Mouse (Mus musculus) adrenal gland, postnatal 36 days (tissue): Measurements from ENCODE around the gene Klk1b8. TPM values are rescaled to one million over a fixed set of nuclear protein-coding genes. Genes with fewer than 3 reads are reported as not detected.
A peak's percentile ranks its signal among the peaks of the same experiment; 100 is the strongest.
"Not testable (repeated sequence)": the region's sequence is repeated elsewhere in the genome, so short reads cannot be mapped to it uniquely, and the experiment has no call there.

Experiments used
- DNase-seq, 2 experiments: peaks; one replicate each; pipeline ENCODE4 v3.0.0; 2021; ENCODE audit warnings: mixed read lengths in 1 of 2
- long read RNA-seq, 2 experiments: library from polyadenylated mRNA; stranded (forward); transcript quantifications; one replicate each; pipeline ENCODE4 v2.0.0; 2021; ENCODE audit warnings: borderline sequencing depth in 2 of 2
- total RNA-seq, 2 experiments: library from RNA; stranded (reverse); gene quantifications; 2 replicates each; pipeline ENCODE4 v1.2.3; 2021

The Klk1b8 gene
- total RNA-seq = not detected
- long read RNA-seq, experiment 1 = 0 reads
- long read RNA-seq, experiment 2 = 0 reads

- DNase-seq = no peak
Measured at GRCm38 (mm10) chr7:43950364-43950763, at the start of gene Klk1b8. Gene Klk1b8 (plus strand): TSS chr7:43950664.

DNA sequence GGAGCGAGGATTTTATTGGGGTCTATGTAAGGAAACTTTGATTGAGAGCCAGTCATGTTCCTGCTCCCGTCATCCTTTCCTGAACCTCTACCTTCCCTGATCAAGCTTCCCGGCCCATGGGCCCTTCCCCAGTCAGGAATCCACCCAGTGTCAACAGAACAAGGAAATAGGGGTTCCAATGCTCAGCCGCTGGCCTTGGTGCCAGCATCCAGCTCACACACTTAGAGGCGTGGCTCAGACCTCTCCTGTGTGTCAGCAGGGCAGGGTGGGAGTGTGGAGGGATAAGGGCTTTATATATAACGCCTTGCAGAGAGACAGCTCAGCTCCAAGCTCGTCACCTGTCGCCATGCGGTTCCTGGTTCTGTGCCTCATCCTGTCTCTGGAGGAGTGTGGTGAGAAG, 35.6 kb upstream of the Klk1b8 start:
- DNase-seq = no peak

DNA sequence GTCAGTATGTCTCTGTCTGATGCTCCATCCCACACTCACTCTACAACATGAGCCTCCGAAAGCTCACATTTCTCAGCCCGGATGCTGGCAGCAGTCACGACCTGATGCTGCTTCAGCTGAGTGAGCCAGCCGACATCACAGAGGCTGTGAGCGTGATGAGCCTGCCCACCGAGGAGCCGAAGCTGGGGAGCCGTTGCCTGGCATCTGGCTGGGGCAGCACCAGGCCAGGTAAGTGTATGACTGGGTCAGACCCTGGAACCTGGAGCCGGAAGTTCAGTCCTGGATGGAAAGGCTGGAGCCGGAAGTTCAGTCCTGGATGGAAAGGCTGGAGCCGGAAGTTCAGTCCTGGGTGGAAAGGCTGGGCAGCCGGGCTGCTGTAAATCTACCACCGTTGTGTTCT, 32.0 kb upstream of the Klk1b8 start:
- no peak for DNase-seq

GRCm38 (mm10) chr7:43918871-43919270, 31.6 kb upstream of the Klk1b8 start:
- DNase-seq = no peak

DNA sequence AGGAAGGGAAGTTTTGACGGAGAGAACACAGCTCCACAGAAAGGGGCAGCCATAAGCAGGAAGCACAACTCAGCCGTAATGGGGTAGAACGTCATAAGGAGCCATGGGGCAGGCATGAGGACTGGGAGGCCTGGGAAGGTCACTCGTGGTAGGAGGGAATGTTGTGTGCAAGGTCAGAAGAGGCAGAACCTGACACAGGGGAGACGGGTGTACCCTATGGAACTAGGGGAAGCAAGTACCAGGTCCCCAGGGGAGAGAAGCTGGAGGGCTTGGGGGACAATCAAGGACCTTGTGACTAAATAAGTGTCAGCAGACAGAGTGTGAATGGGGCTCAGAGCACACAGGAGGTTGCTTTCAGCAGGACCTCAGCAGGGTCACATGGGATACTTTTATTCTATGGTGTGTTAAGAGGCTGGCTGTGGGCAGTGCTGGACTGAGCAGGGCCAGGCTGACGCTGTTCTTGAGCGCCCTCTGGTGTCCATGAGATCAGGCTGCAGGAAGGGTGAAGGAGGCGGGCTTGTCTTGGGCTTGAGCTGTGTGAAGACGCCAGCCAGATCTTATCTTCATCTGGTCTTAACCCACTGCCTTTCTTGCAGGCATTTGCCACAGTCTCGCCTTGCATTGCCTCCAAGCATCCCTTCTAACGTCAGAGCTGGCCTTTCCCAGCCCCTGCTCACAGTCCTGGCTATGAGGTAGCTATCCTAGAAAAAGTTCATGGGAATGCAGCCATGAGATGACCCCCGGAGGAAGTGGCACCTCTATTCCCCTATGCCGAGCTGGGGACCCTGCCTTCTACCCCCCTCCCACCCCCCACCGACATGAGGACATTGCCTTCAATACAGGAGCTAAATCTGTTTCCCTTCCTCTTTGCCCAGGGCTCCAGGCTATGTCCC, 30.7 kb upstream of the Klk1b8 start:
- DNase-seq = peak; percentile 71 to 81

DNA sequence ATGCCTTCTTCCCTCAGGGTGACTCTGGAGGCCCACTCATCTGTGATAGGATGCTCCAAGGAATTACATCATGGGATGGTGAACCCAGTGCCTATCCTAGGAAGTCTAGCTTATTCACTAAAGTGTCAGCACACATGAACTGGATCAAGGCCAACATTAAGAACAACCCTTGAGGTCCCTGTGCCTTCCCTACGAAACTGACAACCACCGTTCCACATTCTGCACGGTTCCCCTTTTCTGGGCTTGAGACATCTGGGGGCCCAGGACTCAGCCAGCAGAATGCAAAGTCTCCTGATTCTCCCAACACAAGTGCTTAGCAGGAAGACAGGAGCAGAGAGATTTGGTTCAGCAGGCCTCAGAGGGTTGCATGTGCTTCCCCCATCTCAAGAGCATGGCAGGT, 29.9 kb upstream of the Klk1b8 start:
- no peak for DNase-seq

- no peak for DNase-seq
Measured at GRCm38 (mm10) chr7:43921087-43921486, 29.4 kb upstream of the Klk1b8 start.

DNA sequence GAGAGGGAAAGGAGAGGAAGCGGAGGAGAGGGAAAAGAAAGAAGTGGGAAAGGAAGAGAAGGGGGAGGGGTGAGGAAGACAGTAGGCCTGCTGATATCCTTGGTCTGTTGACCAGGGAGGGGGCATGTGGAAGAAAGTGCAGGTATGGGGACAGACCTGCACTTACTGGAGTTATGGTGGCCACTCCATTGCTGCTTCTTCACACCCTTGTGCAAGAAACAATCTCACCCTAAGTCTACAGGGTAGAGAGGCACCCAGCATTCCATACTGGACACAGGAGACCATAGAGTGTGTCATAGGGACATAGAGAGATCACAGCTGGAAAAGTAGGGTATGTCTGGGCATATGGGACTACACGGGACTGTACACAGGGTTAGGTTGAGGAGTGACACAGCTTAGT, 28.5 kb upstream of the Klk1b8 start:
- DNase-seq = no peak

DNA sequence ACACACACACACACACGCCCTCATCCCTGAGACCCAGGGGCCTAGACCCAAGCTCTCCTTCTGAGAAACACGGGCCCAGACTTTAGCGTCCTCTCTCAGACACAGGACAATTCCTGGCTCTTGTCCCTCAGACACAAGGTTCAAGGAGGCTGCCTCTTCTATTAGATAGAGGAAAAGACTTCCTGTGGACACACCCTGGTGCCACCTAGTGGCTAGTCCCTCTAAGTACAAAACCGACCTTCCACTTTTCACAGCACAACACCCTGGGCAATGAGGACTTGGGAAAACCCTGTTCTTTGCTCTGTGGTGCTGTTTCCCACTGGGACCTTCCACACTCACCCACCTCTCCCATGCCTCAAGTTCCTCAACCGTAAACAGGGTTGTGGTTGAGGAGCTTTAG, 24.5 kb upstream of the Klk1b8 start:
- peak; percentile 9 to 20 for DNase-seq

DNA sequence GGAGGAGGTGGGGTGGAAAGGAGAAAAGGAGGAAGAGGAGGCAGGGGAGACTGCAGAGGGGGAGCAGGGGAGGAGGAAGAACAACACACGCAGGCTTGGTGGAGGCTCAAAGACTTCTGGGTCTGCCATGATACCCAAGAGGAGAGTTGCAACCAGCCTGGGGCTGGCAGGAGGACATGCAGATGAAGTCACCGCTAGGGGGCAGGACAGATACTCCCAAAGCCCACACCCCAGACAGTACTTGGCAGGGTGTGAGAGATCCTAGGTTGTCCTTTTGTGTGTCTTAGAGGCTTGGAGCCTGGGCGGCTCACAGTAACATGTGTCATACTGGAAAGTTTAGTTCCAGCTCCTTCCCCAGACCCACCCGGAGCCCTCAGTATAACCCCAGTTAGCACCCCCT, 21.9 kb upstream of the Klk1b8 start:
- DNase-seq = peak; percentile 18 to 29

DNA sequence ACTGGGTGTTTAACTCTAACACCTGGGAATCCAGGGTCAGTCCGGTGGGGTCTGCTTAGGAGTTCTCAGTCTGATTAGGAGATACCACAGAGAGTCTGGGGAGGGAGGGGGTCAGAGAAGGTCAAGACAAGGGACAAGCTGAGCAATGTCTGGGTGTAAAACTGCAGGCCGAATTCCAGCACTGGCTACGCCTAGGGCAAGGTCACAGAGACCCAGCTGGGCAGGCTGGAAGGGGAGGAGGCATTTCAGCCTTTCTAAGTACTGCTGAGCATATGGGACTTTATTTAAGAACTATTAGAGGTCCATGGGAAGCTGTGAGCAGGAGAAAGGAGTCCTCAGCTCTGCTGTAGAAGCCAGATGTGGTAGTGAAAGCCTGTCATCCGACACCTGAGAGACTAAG, 18.1 kb upstream of the Klk1b8 start:
- no peak for DNase-seq

- no peak for DNase-seq
Measured at GRCm38 (mm10) chr7:43933440-43933839, 17.0 kb upstream of the Klk1b8 start, which contains the start of gene Klk15. Gene Klk15 (plus strand): TSS chr7:43933740.

- no peak for DNase-seq
Measured at GRCm38 (mm10) chr7:43934747-43935146, 15.7 kb upstream of the Klk1b8 start.

DNA sequence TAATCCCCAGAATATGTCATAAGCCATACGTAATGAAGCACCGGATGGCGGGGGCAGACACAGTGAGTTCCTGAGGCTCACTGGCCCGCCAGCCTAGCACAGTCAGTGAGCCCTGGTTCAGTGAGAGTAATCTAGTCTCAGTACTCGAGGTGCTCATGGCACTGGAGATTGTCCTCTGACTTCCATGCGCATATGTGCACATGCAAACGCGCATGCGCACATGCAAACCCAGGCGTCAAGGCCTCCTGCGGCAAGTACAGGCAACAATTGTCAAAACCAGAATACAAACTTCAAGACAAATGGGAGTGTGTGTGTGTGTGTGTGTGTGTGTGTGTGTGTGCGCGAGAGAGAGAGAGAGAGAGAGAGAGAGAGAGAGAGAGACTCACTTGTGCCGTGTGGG, 13.9 kb upstream of the Klk1b8 start:
- no peak for DNase-seq

DNA sequence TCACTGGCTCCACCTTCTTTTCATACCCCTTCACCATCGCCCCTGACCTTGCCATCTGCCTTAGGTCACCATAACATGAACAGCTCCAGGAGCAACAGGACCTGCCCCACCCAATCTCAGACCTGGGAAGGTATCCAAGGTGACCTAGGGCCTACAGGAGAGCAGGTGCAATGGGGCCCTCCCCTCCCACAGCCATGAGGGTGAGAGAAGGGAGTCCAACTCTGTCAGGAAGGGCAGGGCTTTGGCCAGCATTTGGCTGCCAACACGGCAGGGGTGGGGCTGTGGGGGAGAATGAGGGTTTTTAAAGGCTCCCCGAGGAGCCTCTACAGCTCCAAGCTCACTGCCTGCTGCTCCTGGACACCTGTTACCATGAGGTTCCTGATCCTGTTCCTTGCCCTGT, 8.2 kb upstream of the Klk1b8 start:
- not testable (repeated sequence) for DNase-seq

- DNase-seq = no peak
Measured at GRCm38 (mm10) chr7:43944727-43945264, 5.7 kb upstream of the Klk1b8 start.

GRCm38 (mm10) chr7:43952703-43953102, 2.2 kb downstream of the Klk1b8 start:
- DNase-seq = no peak

- no peak for DNase-seq
Measured at GRCm38 (mm10) chr7:43966451-43966850, 16.0 kb downstream of the Klk1b8 start, which contains the start of gene Klk1b1. Gene Klk1b1 (plus strand): TSS chr7:43966751.

DNA sequence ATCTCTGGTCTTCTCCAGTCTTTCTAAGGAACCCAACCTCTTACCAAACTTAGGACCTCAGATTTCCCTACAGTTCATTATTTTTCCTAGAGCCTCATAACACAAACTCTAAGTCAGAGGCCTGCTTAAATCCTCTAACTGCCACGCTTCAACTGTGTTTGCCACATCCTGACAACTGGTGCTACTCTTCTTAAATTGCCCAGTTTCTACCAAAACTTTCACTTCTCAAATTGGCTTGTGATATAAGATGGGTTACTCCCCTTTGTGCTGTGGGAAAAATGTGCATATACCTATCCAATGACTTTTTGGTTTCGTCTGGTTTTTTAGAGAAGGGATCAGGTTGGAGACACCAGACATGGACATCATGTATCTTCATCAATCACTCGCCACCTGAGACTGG, 16.6 kb downstream of the Klk1b8 start:
- DNase-seq = no peak

GRCm38 (mm10) chr7:43967612-43968011, 17.1 kb downstream of the Klk1b8 start:
- DNase-seq = no peak

DNA sequence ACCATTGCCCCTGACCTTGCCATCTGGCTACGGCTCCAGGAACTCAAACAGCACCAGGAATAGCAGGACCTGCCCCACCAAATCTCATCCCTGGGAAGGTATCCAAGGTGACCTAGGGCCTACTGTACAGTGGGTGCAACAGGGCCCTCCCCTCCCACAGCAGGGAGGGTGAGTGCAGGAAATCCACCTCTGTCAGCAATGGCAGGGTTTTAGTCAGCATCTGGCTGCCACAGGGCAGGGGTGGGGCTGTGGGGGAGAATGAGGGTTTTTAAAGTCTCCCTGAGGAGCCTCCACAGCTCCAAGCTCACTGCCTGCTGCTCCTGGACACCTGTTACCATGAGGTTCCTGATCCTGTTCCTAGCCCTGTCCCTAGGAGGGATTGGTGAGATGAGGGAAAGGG, 25.3 kb downstream of the Klk1b8 start, which contains the start of gene Klk1b9:
Gene Klk1b9 (plus strand): TSS at position 301 of the 400 bp plus-strand sequence.
- not testable (repeated sequence) for DNase-seq

DNA sequence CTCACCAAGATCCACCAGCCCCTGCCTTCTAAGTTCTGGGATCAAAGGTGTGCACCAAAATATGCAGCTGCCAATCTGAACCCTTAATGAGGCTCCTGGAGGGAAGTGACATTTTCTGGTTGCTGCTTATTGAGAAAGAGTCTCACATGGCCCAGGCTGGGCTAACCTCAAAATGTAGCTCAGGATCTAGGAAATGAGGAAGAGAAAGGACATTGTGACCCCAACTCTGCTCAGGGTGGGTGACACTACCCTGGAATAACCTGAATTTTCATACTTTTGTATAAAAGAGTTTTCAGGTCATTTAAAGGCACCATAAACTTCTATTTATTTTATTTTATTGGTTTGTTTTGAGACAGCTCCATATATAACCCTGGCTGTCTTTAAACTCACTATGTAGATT, 35.2 kb downstream of the Klk1b8 start:
- no peak for DNase-seq

- not testable (repeated sequence) for DNase-seq
Measured at GRCm38 (mm10) chr7:43994821-43995220, 44.4 kb downstream of the Klk1b8 start.
